14 mouse cellular contexts compared by ENCODE assay signal in genomic region chr13:51203467-51203866, GRCm38 (mm10). TPM values are rescaled to one million over a fixed set of nuclear protein-coding genes. Genes with fewer than 3 reads are reported as not detected.
DNase-seq lines count a peak whose midpoint lies in the region; ATAC-seq and TF ChIP-seq lines count a peak whose summit lies in the region.
"Had no signal": no experiment of that assay in that cellular context is flagged by ENCODE, and none has a peak within 500 bp of the region (broad histone marks: within the 10 kb centered on the region; RNA-seq: fewer than 3 reads in every experiment).

No protein-coding gene starts in this region.

- whole genome bisulfite sequencing in midbrain, embryonic 11.5 days: 87% methylated on average over 8 of the region's 8 CpGs
- 87% methylated on average over 8 of the region's 8 CpGs for WGBS in midbrain, embryonic 13.5 days
- WGBS in intestine, postnatal 0 days: 89% methylated on average over 8 of the region's 8 CpGs

- no peak overlapping the region for H3K4me3 ChIP-seq in midbrain, embryonic 11.5 days (ENCODE audit: low read depth, low read length)
- no peak overlapping the region for H3K4me3 ChIP-seq in midbrain, embryonic 13.5 days (replicated peaks)
- no peak overlapping the region for H3K4me3 ChIP-seq in intestine, postnatal 0 days (ENCODE audit: low read depth, low read length)
- H3K4me3 ChIP-seq: erythroblast, embryonic 14.5 days had no signal

- H3K4me1 ChIP-seq in midbrain, embryonic 11.5 days (ENCODE audit: control insufficient read depth, insufficient read depth, low read length): no peaks in the 10 kb centered on the region
- peaks cover 2% of the 10 kb centered on the region; the same call in 1 of the 2 replicates for H3K4me1 ChIP-seq in midbrain, embryonic 13.5 days (replicated peaks)
- no peaks in the 10 kb centered on the region for H3K4me1 ChIP-seq in intestine, postnatal 0 days (replicated peaks; ENCODE audit: control insufficient read depth, insufficient read depth, low read length)
- H3K4me1 ChIP-seq: hindbrain, embryonic 15.5 days had no signal

- no peaks in the 10 kb centered on the region for H3K27me3 ChIP-seq in midbrain, embryonic 11.5 days (ENCODE audit: control insufficient read depth, insufficient read depth, low read length)
- 0 out of 2 replicates have a peak, but pooled peaks cover 6% of the 10 kb centered on the region for H3K27me3 ChIP-seq in midbrain, embryonic 13.5 days
- H3K27me3 ChIP-seq in intestine, postnatal 0 days (replicated peaks; ENCODE audit: control insufficient read depth, insufficient read depth, low read length): no peaks in the 10 kb centered on the region
- H3K27me3 ChIP-seq: embryonic facial prominence, embryonic 15.5 days had no signal

- no peak overlapping the region for H3K9ac ChIP-seq in midbrain, embryonic 11.5 days (ENCODE audit: low read length)
- H3K9ac ChIP-seq in midbrain, embryonic 13.5 days (replicated peaks): no peak overlapping the region
- no peak overlapping the region for H3K9ac ChIP-seq in intestine, postnatal 0 days (ENCODE audit: low read depth, low read length)
- H3K9ac ChIP-seq: embryonic facial prominence, embryonic 15.5 days had no signal

- peak; percentile 9 for DNase-seq in kidney, adult 11 months
- DNase-seq in kidney, postnatal 10 days: no peak
- DNase-seq in midbrain, embryonic 11.5 days (ENCODE audit: low spot score, missing footprints): peak; percentile 65
- DNase-seq in ES-CJ7 (ENCODE audit: low read depth, low spot score): peak; percentile 94
- peak; percentile 53 for DNase-seq in WW6 (ENCODE audit: low read depth, low spot score)
- DNase-seq in layer of hippocampus, adult 9-10 months (ENCODE audit: low spot score): no peak

- TF ChIP-seq CTCF in intestine, postnatal 0 days (IDR thresholded peaks at IDR 0.05; ENCODE audit: low read depth): no peak

- no peaks in the 10 kb centered on the region for H3K36me3 ChIP-seq in midbrain, embryonic 11.5 days (ENCODE audit: control insufficient read depth, insufficient read depth, low read length)
- H3K36me3 ChIP-seq in midbrain, embryonic 13.5 days: no peaks in the 10 kb centered on the region
- H3K36me3 ChIP-seq in intestine, postnatal 0 days (ENCODE audit: control insufficient read depth, insufficient read depth): no peaks in the 10 kb centered on the region
- H3K36me3 ChIP-seq: embryonic facial prominence, embryonic 15.5 days; forebrain, embryonic 10.5 days; heart, embryonic 10.5 days; hindbrain, embryonic 10.5 days; hindbrain, embryonic 15.5 days had no signal

- H3K4me2 ChIP-seq in midbrain, embryonic 11.5 days: no peak overlapping the region
- no peak overlapping the region for H3K4me2 ChIP-seq in midbrain, embryonic 13.5 days (replicated peaks)
- no peak overlapping the region for H3K4me2 ChIP-seq in intestine, postnatal 0 days (replicated peaks; ENCODE audit: low read depth)

- H3K9me3 ChIP-seq in midbrain, embryonic 11.5 days (ENCODE audit: control insufficient read depth, low read length): no peaks in the 10 kb centered on the region
- no peaks in the 10 kb centered on the region for H3K9me3 ChIP-seq in midbrain, embryonic 13.5 days
- H3K9me3 ChIP-seq in intestine, postnatal 0 days (ENCODE audit: control insufficient read depth): no peaks in the 10 kb centered on the region
- H3K9me3 ChIP-seq: embryonic facial prominence, embryonic 15.5 days; heart, embryonic 10.5 days had no signal

- no peak overlapping the region for H3K27ac ChIP-seq in midbrain, embryonic 11.5 days (ENCODE audit: low read depth, low read length)
- no peak overlapping the region for H3K27ac ChIP-seq in midbrain, embryonic 13.5 days
- no peak overlapping the region for H3K27ac ChIP-seq in intestine, postnatal 0 days (ENCODE audit: low read depth, low read length)
- H3K27ac ChIP-seq: embryonic facial prominence, embryonic 15.5 days; heart, embryonic 10.5 days; hindbrain, embryonic 15.5 days had no signal

- ATAC-seq in midbrain, embryonic 11.5 days (ENCODE audit: low FRiP score): no peak
- ATAC-seq in midbrain, embryonic 13.5 days: no peak
- no peak for ATAC-seq in intestine, postnatal 0 days

RNA-seq across cellular contexts. Expression of gene Nxnl2, which starts 32.6 kb away (rescaled TPM):
- 0.29 and 0.51 TPM in 2 replicates for polyA plus RNA-seq in midbrain, embryonic 11.5 days (2014; fragmentation: Nextera tagmentation; extraction: Ambion mirVana)
- polyA plus RNA-seq in midbrain, embryonic 13.5 days (2015; fragmentation: Nextera tagmentation; extraction: Ambion mirVana): 0.50 and 0.67 TPM in 2 replicates
- polyA plus RNA-seq in intestine, postnatal 0 days (2015; fragmentation: Nextera tagmentation; extraction: Ambion mirVana): 5.0 and 6.1 TPM in 2 replicates
- polyA plus RNA-seq: erythroblast, embryonic 14.5 days had no signal

Comparison
In these comparisons a context has a peak if more than half of its experiments do, and no peak if none do; other contexts are left out.
1. DNase-seq: peak in kidney, adult 11 months (single experiment), midbrain, embryonic 11.5 days (single experiment), ES-CJ7 (single experiment) and WW6 (single experiment); none in kidney, postnatal 10 days (single experiment) and layer of hippocampus, adult 9-10 months (single experiment).